Mouse (Mus musculus) megakaryocyte, embryonic 14.5 days (primary cell): Measurements from ENCODE around the gene Naga. TPM values are rescaled to one million over a fixed set of nuclear protein-coding genes. Genes with fewer than 3 reads are reported as not detected.

Experiments used
- H3K27me3 ChIP-seq: replicated peaks from 2 replicates; pipeline ENCODE3; 2012; ENCODE audit warnings: inconsistent platforms
- H3K36me3 ChIP-seq: replicated peaks from 2 replicates; pipeline ENCODE3; 2012; ENCODE audit warnings: low read length, inconsistent platforms, mixed read lengths
- H3K4me1 ChIP-seq: 2 replicates; pipeline ENCODE4 v1.6.1; 2012; ENCODE audit warnings: inconsistent platforms
- H3K4me3 ChIP-seq: replicated peaks from 2 replicates; pipeline ENCODE3; 2012; ENCODE audit warnings: moderate library complexity, mild to moderate bottlenecking, inconsistent platforms
- H3K9me3 ChIP-seq: 2 replicates; pipeline ENCODE4 v1.6.1; 2012; ENCODE audit warnings: inconsistent platforms
- FLI1 ChIP-seq: IDR thresholded peaks from 2 replicates; pipeline ENCODE4 v1.6.1; 2012; ENCODE audit warnings: low read length, inconsistent platforms, mixed read lengths
- GATA1 ChIP-seq: IDR thresholded peaks from 3 replicates; pipeline ENCODE4 v1.6.1; 2012; ENCODE audit warnings: mixed read lengths, low read length, inconsistent platforms, borderline replicate concordance
- polyA plus RNA-seq: library from polyadenylated mRNA; stranded (reverse); fragments of >175 nt; gene quantifications from 2 replicates; pipeline ENCODE4 v1.2.3, GENCODE M21; 2012; ENCODE audit warnings: low replicate concordance; ENCODE audit not compliant: insufficient read depth

Naga gene
- polyA plus RNA-seq, 1 experiment = 280 TPM

GRCm38 (mm10) chr15:82308416-82308815, 30.3 kb downstream of the Naga start:
- peaks cover 37% of the 10 kb centered on the region for H3K27me3 ChIP-seq
- H3K9me3 ChIP-seq = peaks cover 6% of the 10 kb centered on the region
- H3K4me3 ChIP-seq = no peak overlapping the region
- H3K36me3 ChIP-seq = no peaks in the 10 kb centered on the region
- TF ChIP-seq FLI1 (no peak), GATA1 (no peak)
- no peaks in the 10 kb centered on the region for H3K4me1 ChIP-seq

GRCm38 (mm10) chr15:82307107-82307506, 31.6 kb downstream of the Naga start:
- TF ChIP-seq GATA1 (no peak), FLI1 (no peak)
- Histone ChIP-seq H3K27me3 (peaks cover 32% of the 10 kb centered on the region), H3K4me3 (no peak overlapping the region), H3K9me3 (peaks cover 6% of the 10 kb centered on the region), H3K36me3 (no peaks in the 10 kb centered on the region), H3K4me1 (no peaks in the 10 kb centered on the region)

GRCm38 (mm10) chr15:82298764-82299561, 39.8 kb downstream of the Naga start, which contains the start of gene Wbp2nl:
Gene Wbp2nl (plus strand): TSS chr15:82298954.
- TF ChIP-seq FLI1 = no peak
- TF ChIP-seq GATA1 = no peak
- peaks cover 12% of the 10 kb centered on the region for H3K27me3 ChIP-seq
- H3K9me3 ChIP-seq = peaks cover 12% of the 10 kb centered on the region
- H3K4me1 ChIP-seq = peaks cover 3% of the 10 kb centered on the region; the same call in 1 of the 2 replicates
- H3K36me3 ChIP-seq = no peaks in the 10 kb centered on the region
- H3K4me3 ChIP-seq = no peak within 1 kb of the TSS

- peaks cover 7% of the 10 kb centered on the region; the same call in 1 of the 2 replicates for H3K9me3 ChIP-seq
- no peaks in the 10 kb centered on the region for H3K36me3 ChIP-seq
- no peak overlapping the region for H3K4me3 ChIP-seq
- H3K27me3 ChIP-seq = peaks cover 31% of the 10 kb centered on the region
- peaks cover 18% of the 10 kb centered on the region for H3K4me1 ChIP-seq
- TF ChIP-seq FLI1 (no peak), GATA1 (no peak)
These were observed 44.7 kb downstream of the Naga start for GRCm38 (mm10) chr15:82294059-82294458.

GRCm38 (mm10) chr15:82293271-82293711, 45.4 kb downstream of the Naga start:
- Histone ChIP-seq H3K4me3 (peak overlapping the region; percentile 70), H3K36me3 (no peaks in the 10 kb centered on the region), H3K4me1 (peaks cover 18% of the 10 kb centered on the region), H3K9me3 (no peaks in the 10 kb centered on the region), H3K27me3 (peaks cover 31% of the 10 kb centered on the region)
- TF ChIP-seq GATA1 (no peak), FLI1 (no peak)

GRCm38 (mm10) chr15:82292851-82293250, 45.9 kb downstream of the Naga start:
- TF ChIP-seq FLI1 (no peak), GATA1 (no peak)
- no peaks in the 10 kb centered on the region for H3K36me3 ChIP-seq
- H3K4me3 ChIP-seq = no peak overlapping the region
- peaks cover 31% of the 10 kb centered on the region for H3K27me3 ChIP-seq
- no peaks in the 10 kb centered on the region for H3K9me3 ChIP-seq
- H3K4me1 ChIP-seq = peaks cover 18% of the 10 kb centered on the region

GRCm38 (mm10) chr15:82290252-82290651, 48.5 kb downstream of the Naga start:
- H3K27me3 ChIP-seq = peaks cover 32% of the 10 kb centered on the region
- no peak overlapping the region for H3K4me3 ChIP-seq
- TF ChIP-seq FLI1 (no peak), GATA1 (no peak)

GRCm38 (mm10) chr15:82286157-82286556, 52.6 kb downstream of the Naga start:
- peaks cover 36% of the 10 kb centered on the region for H3K4me1 ChIP-seq
- TF ChIP-seq FLI1 (no peak), GATA1 (no peak)
- peaks cover 23% of the 10 kb centered on the region for H3K27me3 ChIP-seq

More at GRCm38 (mm10) chr15:82290252-82290651, 48.5 kb downstream of the Naga start:
- no peaks in the 10 kb centered on the region for H3K36me3 ChIP-seq
- no peaks in the 10 kb centered on the region for H3K9me3 ChIP-seq
- H3K4me1 ChIP-seq = peaks cover 29% of the 10 kb centered on the region

GRCm38 (mm10) chr15:82280638-82281037, 58.1 kb downstream of the Naga start:
- Histone ChIP-seq H3K36me3 (no peaks in the 10 kb centered on the region), H3K4me1 (peaks cover 37% of the 10 kb centered on the region), H3K9me3 (no peaks in the 10 kb centered on the region), H3K4me3 (no peak overlapping the region), H3K27me3 (peaks cover 62% of the 10 kb centered on the region)
- TF ChIP-seq FLI1 (no peak), GATA1 (no peak)

More at GRCm38 (mm10) chr15:82286157-82286556, 52.6 kb downstream of the Naga start:
- H3K9me3 ChIP-seq = no peaks in the 10 kb centered on the region
- H3K4me3 ChIP-seq = peak overlapping the region; percentile 72
- no peaks in the 10 kb centered on the region for H3K36me3 ChIP-seq

Other genes with a start within 250 kb of the Naga start
- 4.1 and 35.3 TPM in 2 replicates for gene Ccdc134, start 211.0 kb downstream of the Naga start, polyA plus RNA-seq
- gene Srebf2, start 191.7 kb downstream of the Naga start, polyA plus RNA-seq = 351 and 1,948 TPM in 2 replicates
- gene Shisa8, start 126.1 kb downstream of the Naga start, polyA plus RNA-seq = 0.89 TPM in 1 of 2 replicates, not detected in the other
- not detected in 2 replicates for gene Tnfrsf13c, start 114.6 kb downstream of the Naga start, polyA plus RNA-seq
- 9.2 and 32.0 TPM in 2 replicates for gene Cenpm, start 94.2 kb downstream of the Naga start, polyA plus RNA-seq
- 0.06 TPM in 1 of 2 replicates, not detected in the other for gene 1500009C09Rik, start 86.5 kb downstream of the Naga start, polyA plus RNA-seq
- gene Sept3, start 64.0 kb downstream of the Naga start, polyA plus RNA-seq = 0.62 TPM in 1 of 2 replicates, not detected in the other
- not detected in 2 replicates for gene Wbp2nl, start 40.0 kb downstream of the Naga start, polyA plus RNA-seq
- 1.2 and 5.5 TPM in 2 replicates for gene Pheta2, start within 50 bp of the Naga start, polyA plus RNA-seq
- 118 and 198 TPM in 2 replicates for gene Smdt1, start within 50 bp of the Naga start, polyA plus RNA-seq
- gene Ndufa6, start 15.4 kb upstream of the Naga start, polyA plus RNA-seq = 274 and 631 TPM in 2 replicates
- 0.13 TPM in 1 of 2 replicates, not detected in the other for gene Cyp2d22, start 41.3 kb upstream of the Naga start, polyA plus RNA-seq
- gene Cyp2d11, start 55.1 kb upstream of the Naga start, polyA plus RNA-seq = not detected in 2 replicates
- gene Cyp2d10, start 68.3 kb upstream of the Naga start, polyA plus RNA-seq = not detected in 2 replicates
- gene Cyp2d9, start 94.5 kb upstream of the Naga start, polyA plus RNA-seq = not detected in 2 replicates
- gene Cyp2d12, start 216.1 kb upstream of the Naga start, polyA plus RNA-seq = not detected in 2 replicates